Mouse (Mus musculus) brain, embryonic 14.5 days (tissue): ENCODE results near the gene Zbtb21.
"Not testable (repeated sequence)": the region's sequence is repeated elsewhere in the genome, so short reads cannot be mapped to it uniquely, and the experiment has no call there.

Experiments
- CTCF ChIP-seq: fragments of 200-500 bp; IDR thresholded peaks from 2 replicates; pipeline ENCODE4 v1.5.1; 2012; ENCODE audit warnings: inconsistent platforms, mild to moderate bottlenecking, moderate library complexity, borderline replicate concordance; ENCODE audit not compliant: insufficient read depth, insufficient read length; ENCODE audit errors: extremely low read depth
- POLR2A ChIP-seq: fragments of 200-500 bp; IDR thresholded peaks from 2 replicates; pipeline ENCODE4 v1.6.1; 2012; ENCODE audit warnings: mild to moderate bottlenecking, inconsistent platforms, borderline replicate concordance; ENCODE audit not compliant: poor library complexity, insufficient read depth, insufficient read length, severe bottlenecking; ENCODE audit errors: extremely low read depth

GRCm38 (mm10) chr16:97992477-97992876, 30.1 kb upstream of the Zbtb21 start:
- TF ChIP-seq CTCF, POLR2A: not testable (repeated sequence)
